Mouse (Mus musculus): ENCODE data around the gene Sfswap.

DNA sequence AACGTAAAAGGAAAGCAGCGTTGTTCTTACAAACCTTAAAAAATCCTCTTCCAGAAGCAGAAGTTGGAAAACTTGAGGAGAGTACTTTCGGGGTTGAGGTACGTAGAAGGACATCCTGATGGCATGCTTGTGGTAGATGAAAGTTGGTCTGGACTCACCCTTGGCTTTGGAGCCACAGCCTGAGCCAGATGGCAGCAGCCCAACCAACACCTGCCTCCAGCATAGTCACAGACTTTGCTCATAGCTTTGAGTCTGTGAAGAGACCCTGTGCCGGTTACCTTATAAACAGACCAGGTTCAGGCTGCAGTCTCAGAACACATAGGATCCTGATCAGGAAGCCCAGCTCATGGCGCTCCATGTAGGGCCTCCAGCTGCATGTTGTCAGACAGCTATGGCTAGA is 49.8 kb downstream of the Sfswap start:
- TF ChIP-seq CTCF (IDR thresholded peaks at IDR 0.05; ENCODE audit: insufficient read depth, low read depth, low read length) (no peak), POLR2A (IDR thresholded peaks at IDR 0.05; ENCODE audit: insufficient read depth, low read depth, low read length) (no peak)
